Mouse (Mus musculus) myocyte (in vitro differentiated cells): ENCODE measurements at regions not wholly inside any gene's neighbourhood (a gene's known extent, or its start where the extent isn't known, plus 50 kb on each side); places are given as distances from the start of the nearest gene placed in this dataset.

Source experiments
- POLR2A ChIP-seq: IDR thresholded peaks from one replicate; pipeline ENCODE4 v1.6.1; 2011; ENCODE audit warnings: low read depth, mild to moderate bottlenecking, control low read depth, moderate library complexity; ENCODE audit not compliant: insufficient read length
- REST ChIP-seq: IDR thresholded peaks from one replicate; pipeline ENCODE4 v1.6.1; 2011; ENCODE audit warnings: mild to moderate bottlenecking, control low read depth, moderate library complexity; ENCODE audit not compliant: insufficient read depth, insufficient read length

GRCm38 (mm10) chr1:138719297-138719696 is 99.4 kb upstream of the Nek7 start:
- TF ChIP-seq POLR2A (no peak), REST (no peak)
